Mouse (Mus musculus) cortical plate, adult 2 months (tissue): ENCODE measurements around the gene Gbp4.
"Not testable (repeated sequence)": the region's sequence is repeated elsewhere in the genome, so short reads cannot be mapped to it uniquely, and the experiment has no call there.

Experiments
- CTCF ChIP-seq: fragments of 200-500 bp; IDR thresholded peaks from 2 replicates; pipeline ENCODE4 v1.5.1; 2011; ENCODE audit warnings: mild to moderate bottlenecking, control low read depth, low read length; ENCODE audit not compliant: insufficient read depth; ENCODE audit errors: extremely low read depth
- POLR2A ChIP-seq: fragments of 200-500 bp; IDR thresholded peaks from 2 replicates; pipeline ENCODE4 v1.6.1; 2011; ENCODE audit warnings: mild to moderate bottlenecking, low read length, control low read depth; ENCODE audit not compliant: insufficient read depth; ENCODE audit errors: extremely low read depth

- TF ChIP-seq CTCF, POLR2A: not testable (repeated sequence)
These were observed at the start of gene Gbp4, which contains the start of the genes Gbp9 and Gbp8 for GRCm38 (mm10) chr5:105139409-105140088.
